Mouse (Mus musculus): ENCODE results near the gene Slc4a10. TPM values are rescaled to one million over a fixed set of nuclear protein-coding genes. Genes with fewer than 3 reads are reported as not detected.

The Slc4a10 gene
- polyA plus RNA-seq, 1 experiment = not detected

- Histone ChIP-seq H3K79me3 (ENCODE audit: low read depth) (no peaks in the 10 kb centered on the region), H3K4me3 (ENCODE audit: insufficient read depth, poor library complexity, severe bottlenecking) (no peak overlapping the region), H3K36me3 (ENCODE audit: control insufficient read depth, insufficient read depth) (no peaks in the 10 kb centered on the region), H3ac (ENCODE audit: control insufficient read depth, insufficient read length, low read depth) (no peak overlapping the region), H3K27me3 (ENCODE audit: control insufficient read depth, insufficient read depth, insufficient read length) (no peaks in the 10 kb centered on the region), H3K79me2 (ENCODE audit: control insufficient read depth, insufficient read depth) (no peaks in the 10 kb centered on the region)
- TF ChIP-seq CEBPB (IDR thresholded peaks at IDR 0.05; ENCODE audit: low read depth) = no peak
- no peak for TF ChIP-seq USF1 (IDR thresholded peaks at IDR 0.05; ENCODE audit: low read depth)
- TF ChIP-seq MAX (IDR thresholded peaks at IDR 0.05) = no peak
- no peak for TF ChIP-seq MYOG (IDR thresholded peaks at IDR 0.05; ENCODE audit: control insufficient read depth, extremely low read depth, insufficient read length)
- TF ChIP-seq MYOD1 (IDR thresholded peaks at IDR 0.05; ENCODE audit: control insufficient read depth, insufficient read length, low read depth) = no peak
- TF ChIP-seq FOSL1 (IDR thresholded peaks at IDR 0.05; ENCODE audit: insufficient read depth, low read length, poor library complexity, severe bottlenecking) = no peak
- TF ChIP-seq CTCF (IDR thresholded peaks at IDR 0.05; ENCODE audit: control insufficient read depth, insufficient read depth, insufficient read length) = no peak
Observed at GRCm38 (mm10) chr2:62278779-62279178, 232.5 kb downstream of the Slc4a10 start.

GRCm38 (mm10) chr2:62279777-62280176 is 233.5 kb downstream of the Slc4a10 start:
- Histone ChIP-seq H3K36me3 (ENCODE audit: control insufficient read depth, insufficient read depth) (no peaks in the 10 kb centered on the region), H3K79me3 (ENCODE audit: low read depth) (no peaks in the 10 kb centered on the region), H3K4me3 (ENCODE audit: insufficient read depth, poor library complexity, severe bottlenecking) (no peak overlapping the region), H3K79me2 (ENCODE audit: control insufficient read depth, insufficient read depth) (no peaks in the 10 kb centered on the region), H3ac (ENCODE audit: control insufficient read depth, insufficient read length, low read depth) (no peak overlapping the region), H3K27me3 (ENCODE audit: control insufficient read depth, insufficient read depth, insufficient read length) (no peaks in the 10 kb centered on the region)
- TF ChIP-seq CTCF (IDR thresholded peaks at IDR 0.05; ENCODE audit: control insufficient read depth, insufficient read depth, insufficient read length) = no peak
- no peak for TF ChIP-seq CEBPB (IDR thresholded peaks at IDR 0.05; ENCODE audit: low read depth)
- no peak for TF ChIP-seq MAX (IDR thresholded peaks at IDR 0.05)
- TF ChIP-seq MYOG (IDR thresholded peaks at IDR 0.05; ENCODE audit: control insufficient read depth, extremely low read depth, insufficient read length) = no peak
- TF ChIP-seq USF1 (IDR thresholded peaks at IDR 0.05; ENCODE audit: low read depth) = no peak
- TF ChIP-seq MYOD1 (IDR thresholded peaks at IDR 0.05; ENCODE audit: control insufficient read depth, insufficient read length, low read depth) = no peak
- no peak for TF ChIP-seq FOSL1 (IDR thresholded peaks at IDR 0.05; ENCODE audit: insufficient read depth, low read length, poor library complexity, severe bottlenecking)

DNA sequence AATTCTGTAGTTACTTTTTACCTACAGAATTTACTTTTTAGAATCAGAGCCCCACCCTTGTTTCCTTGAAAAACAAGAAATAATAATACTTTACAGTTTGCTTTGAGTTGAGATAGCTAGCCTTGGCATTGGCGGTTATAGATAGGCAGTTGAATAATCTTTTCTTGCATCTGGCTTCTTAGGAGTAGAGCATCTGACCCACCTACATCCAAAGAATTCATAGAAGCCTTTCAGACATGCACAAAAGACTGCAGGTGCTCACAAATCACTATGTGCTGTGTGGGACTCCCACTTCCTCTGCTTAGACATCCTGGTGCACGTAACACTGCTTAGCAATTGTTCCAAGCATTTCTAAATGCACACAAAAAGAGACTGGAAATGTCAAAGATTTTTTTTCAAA is 238.8 kb downstream of the Slc4a10 start:
- no peaks in the 10 kb centered on the region for H3K79me3 ChIP-seq (ENCODE audit: low read depth)
- TF ChIP-seq MAX (IDR thresholded peaks at IDR 0.05) = no peak
- TF ChIP-seq MYOD1 (IDR thresholded peaks at IDR 0.05; ENCODE audit: control insufficient read depth, insufficient read length, low read depth) = no peak
- no peak for TF ChIP-seq CEBPB (IDR thresholded peaks at IDR 0.05; ENCODE audit: low read depth)
- TF ChIP-seq CTCF (IDR thresholded peaks at IDR 0.05; ENCODE audit: control insufficient read depth, insufficient read depth, insufficient read length) = no peak
- no peak for TF ChIP-seq FOSL1 (IDR thresholded peaks at IDR 0.05; ENCODE audit: insufficient read depth, low read length, poor library complexity, severe bottlenecking)
- TF ChIP-seq MYOG (IDR thresholded peaks at IDR 0.05; ENCODE audit: control insufficient read depth, extremely low read depth, insufficient read length) = no peak
- no peak for TF ChIP-seq USF1 (IDR thresholded peaks at IDR 0.05; ENCODE audit: low read depth)
- no peaks in the 10 kb centered on the region for H3K27me3 ChIP-seq (ENCODE audit: control insufficient read depth, insufficient read depth, insufficient read length)
- no peaks in the 10 kb centered on the region for H3K79me2 ChIP-seq (ENCODE audit: control insufficient read depth, insufficient read depth)
- no peak overlapping the region for H3K4me3 ChIP-seq (ENCODE audit: insufficient read depth, poor library complexity, severe bottlenecking)
- no peaks in the 10 kb centered on the region for H3K36me3 ChIP-seq (ENCODE audit: control insufficient read depth, insufficient read depth)
- H3ac ChIP-seq (ENCODE audit: control insufficient read depth, insufficient read length, low read depth) = no peak overlapping the region

- Histone ChIP-seq H3K27me3 (ENCODE audit: control insufficient read depth, insufficient read depth, insufficient read length) (no peaks in the 10 kb centered on the region), H3K4me3 (ENCODE audit: insufficient read depth, poor library complexity, severe bottlenecking) (no peak overlapping the region), H3K79me2 (ENCODE audit: control insufficient read depth, insufficient read depth) (no peaks in the 10 kb centered on the region), H3K79me3 (ENCODE audit: low read depth) (no peaks in the 10 kb centered on the region), H3ac (ENCODE audit: control insufficient read depth, insufficient read length, low read depth) (no peak overlapping the region), H3K36me3 (ENCODE audit: control insufficient read depth, insufficient read depth) (no peaks in the 10 kb centered on the region)
- TF ChIP-seq FOSL1 (IDR thresholded peaks at IDR 0.05; ENCODE audit: insufficient read depth, low read length, poor library complexity, severe bottlenecking) = no peak
- no peak for TF ChIP-seq CTCF (IDR thresholded peaks at IDR 0.05; ENCODE audit: control insufficient read depth, insufficient read depth, insufficient read length)
- TF ChIP-seq CEBPB (IDR thresholded peaks at IDR 0.05; ENCODE audit: low read depth) = no peak
- TF ChIP-seq MYOG (IDR thresholded peaks at IDR 0.05; ENCODE audit: control insufficient read depth, extremely low read depth, insufficient read length) = no peak
- no peak for TF ChIP-seq MAX (IDR thresholded peaks at IDR 0.05)
- no peak for TF ChIP-seq MYOD1 (IDR thresholded peaks at IDR 0.05; ENCODE audit: control insufficient read depth, insufficient read length, low read depth)
- TF ChIP-seq USF1 (IDR thresholded peaks at IDR 0.05; ENCODE audit: low read depth) = no peak
Observed at GRCm38 (mm10) chr2:62285847-62286246, 239.6 kb downstream of the Slc4a10 start.

DNA sequence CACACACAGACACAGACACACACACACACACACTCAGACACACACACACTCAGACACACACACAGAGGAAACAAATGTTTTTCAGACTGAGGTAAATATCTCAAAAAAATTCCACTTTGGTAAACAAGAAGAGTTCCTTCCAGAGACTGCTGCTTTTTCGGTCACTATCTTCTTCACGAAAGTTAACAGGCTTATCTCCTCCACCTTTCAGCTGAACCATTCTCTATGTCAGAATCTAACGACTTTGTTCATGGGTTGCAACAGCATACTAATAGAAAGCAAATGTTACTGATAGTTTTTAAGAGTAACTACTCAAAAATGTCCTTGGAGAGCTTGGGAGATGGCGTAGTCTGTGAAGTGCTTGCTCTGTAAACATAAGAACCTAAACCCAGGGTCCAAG is 241.3 kb downstream of the Slc4a10 start:
- Histone ChIP-seq H3ac (ENCODE audit: control insufficient read depth, insufficient read length, low read depth) (no peak overlapping the region), H3K4me3 (ENCODE audit: insufficient read depth, poor library complexity, severe bottlenecking) (no peak overlapping the region), H3K79me2 (ENCODE audit: control insufficient read depth, insufficient read depth) (no peaks in the 10 kb centered on the region), H3K27me3 (ENCODE audit: control insufficient read depth, insufficient read depth, insufficient read length) (no peaks in the 10 kb centered on the region), H3K36me3 (ENCODE audit: control insufficient read depth, insufficient read depth) (no peaks in the 10 kb centered on the region), H3K79me3 (ENCODE audit: low read depth) (no peaks in the 10 kb centered on the region)
- no peak for TF ChIP-seq MAX (IDR thresholded peaks at IDR 0.05)
- TF ChIP-seq MYOG (IDR thresholded peaks at IDR 0.05; ENCODE audit: control insufficient read depth, extremely low read depth, insufficient read length) = no peak
- no peak for TF ChIP-seq USF1 (IDR thresholded peaks at IDR 0.05; ENCODE audit: low read depth)
- no peak for TF ChIP-seq CTCF (IDR thresholded peaks at IDR 0.05; ENCODE audit: control insufficient read depth, insufficient read depth, insufficient read length)
- no peak for TF ChIP-seq MYOD1 (IDR thresholded peaks at IDR 0.05; ENCODE audit: control insufficient read depth, insufficient read length, low read depth)
- no peak for TF ChIP-seq CEBPB (IDR thresholded peaks at IDR 0.05; ENCODE audit: low read depth)
- TF ChIP-seq FOSL1 (IDR thresholded peaks at IDR 0.05; ENCODE audit: insufficient read depth, low read length, poor library complexity, severe bottlenecking) = no peak

GRCm38 (mm10) chr2:62293846-62294245 is 247.6 kb downstream of the Slc4a10 start:
- TF ChIP-seq USF1 (IDR thresholded peaks at IDR 0.05; ENCODE audit: low read depth) = no peak
- TF ChIP-seq CTCF (IDR thresholded peaks at IDR 0.05; ENCODE audit: control insufficient read depth, insufficient read depth, insufficient read length) = no peak
- no peak for TF ChIP-seq MYOG (IDR thresholded peaks at IDR 0.05; ENCODE audit: control insufficient read depth, extremely low read depth, insufficient read length)
- no peak for TF ChIP-seq MAX (IDR thresholded peaks at IDR 0.05)
- no peak for TF ChIP-seq FOSL1 (IDR thresholded peaks at IDR 0.05; ENCODE audit: insufficient read depth, low read length, poor library complexity, severe bottlenecking)
- TF ChIP-seq CEBPB (IDR thresholded peaks at IDR 0.05; ENCODE audit: low read depth) = no peak
- no peak for TF ChIP-seq MYOD1 (IDR thresholded peaks at IDR 0.05; ENCODE audit: control insufficient read depth, insufficient read length, low read depth)
- Histone ChIP-seq H3K27me3 (ENCODE audit: control insufficient read depth, insufficient read depth, insufficient read length) (no peaks in the 10 kb centered on the region), H3K79me3 (ENCODE audit: low read depth) (no peaks in the 10 kb centered on the region), H3K79me2 (ENCODE audit: control insufficient read depth, insufficient read depth) (no peaks in the 10 kb centered on the region), H3K36me3 (ENCODE audit: control insufficient read depth, insufficient read depth) (no peaks in the 10 kb centered on the region), H3K4me3 (ENCODE audit: insufficient read depth, poor library complexity, severe bottlenecking) (no peak overlapping the region), H3ac (ENCODE audit: control insufficient read depth, insufficient read length, low read depth) (no peak overlapping the region)
